Mouse (Mus musculus): ENCODE measurements around the gene Vmn2r5. TPM values are rescaled to one million over a fixed set of nuclear protein-coding genes. Genes with fewer than 3 reads are reported as not detected.
"Not testable (repeated sequence)": the region's sequence is repeated elsewhere in the genome, so short reads cannot be mapped to it uniquely, and the experiment has no call there.

The Vmn2r5 gene
- polyA plus RNA-seq (2015; fragmentation: Nextera tagmentation; extraction: Ambion mirVana): not detected in 2 replicates

DNA sequence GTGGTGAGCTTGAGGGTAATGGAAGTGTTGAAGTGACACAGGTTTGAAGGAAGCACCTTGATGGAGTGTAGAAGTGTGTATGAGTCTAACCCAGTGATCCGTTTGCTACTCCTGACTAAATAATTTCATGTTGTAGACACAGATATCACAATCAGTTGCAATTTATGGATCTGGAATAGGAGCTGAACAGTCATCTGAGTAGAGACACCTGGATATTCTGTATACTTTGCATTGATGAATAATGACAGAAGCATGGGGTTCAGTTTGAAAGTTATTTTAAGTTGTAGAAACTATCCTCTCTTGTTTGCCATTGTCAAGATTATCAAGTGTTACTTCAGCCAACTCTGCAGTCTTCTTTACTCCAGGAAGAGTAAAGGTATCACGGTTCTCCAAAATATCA is at the start of gene Vmn2r5:
TSS of gene Vmn2r5 (minus strand) at position 101 of the 400 bp plus-strand sequence.
- WGBS: no CpG with 5 or more reads among the region's 2 CpGs
- not testable (repeated sequence) for H3K27me3 ChIP-seq (replicated peaks; ENCODE audit: insufficient read depth, low read length); ATAC-seq; H3K4me2 ChIP-seq (replicated peaks; ENCODE audit: low read depth, low read length); H3K9me3 ChIP-seq (ENCODE audit: low read length); H3K36me3 ChIP-seq (ENCODE audit: insufficient read depth, low read length); DNase-seq (ENCODE audit: low spot score); H3K27ac ChIP-seq (ENCODE audit: low read length); H3K4me1 ChIP-seq (ENCODE audit: insufficient read depth, low read depth, low read length); H3K4me3 ChIP-seq (ENCODE audit: low read depth, low read length); H3K9ac ChIP-seq (replicated peaks; ENCODE audit: low read depth)

DNA sequence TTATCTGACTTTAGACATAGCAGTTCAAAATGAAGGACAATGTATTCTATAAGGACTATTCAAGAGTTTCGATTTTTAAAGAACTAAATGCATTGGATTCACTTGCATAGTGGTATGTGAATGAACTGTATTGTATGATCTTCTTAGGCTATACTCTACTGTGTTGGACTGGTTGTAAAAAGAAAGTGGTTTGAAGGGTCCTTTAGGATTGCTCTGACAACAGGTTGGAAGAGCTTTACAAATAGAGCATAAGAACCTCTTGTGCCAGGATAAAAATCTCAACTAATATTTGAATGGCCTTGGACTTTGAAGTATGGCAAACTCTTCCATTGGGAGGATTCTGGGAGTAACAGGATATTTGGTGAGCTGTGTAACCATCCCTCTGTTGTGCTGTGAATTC is 13.9 kb upstream of the Vmn2r5 start:
- DNase-seq (ENCODE audit: low spot score); H3K4me1 ChIP-seq (ENCODE audit: insufficient read depth, low read depth, low read length); H3K27me3 ChIP-seq (replicated peaks; ENCODE audit: insufficient read depth, low read length); H3K9me3 ChIP-seq (ENCODE audit: low read length); H3K36me3 ChIP-seq (ENCODE audit: insufficient read depth, low read length); H3K4me3 ChIP-seq (ENCODE audit: low read depth, low read length); H3K4me2 ChIP-seq (replicated peaks; ENCODE audit: low read depth, low read length); H3K27ac ChIP-seq (ENCODE audit: low read length); H3K9ac ChIP-seq (replicated peaks; ENCODE audit: low read depth): not testable (repeated sequence)
- ATAC-seq: peak; percentile 56
- 38% methylated on average over 1 of the region's 1 CpGs for WGBS

Other genes with a start within 250 kb of the Vmn2r5 start
- not detected in 2 replicates for gene Vmn2r3, start 220.1 kb downstream of the Vmn2r5 start, polyA plus RNA-seq (2015; fragmentation: Nextera tagmentation; extraction: Ambion mirVana)
- not detected in 2 replicates for gene Vmn2r4, start 94.5 kb downstream of the Vmn2r5 start, polyA plus RNA-seq (2015; fragmentation: Nextera tagmentation; extraction: Ambion mirVana)
- not detected in 2 replicates for gene Vmn2r6, start 56.0 kb upstream of the Vmn2r5 start, polyA plus RNA-seq (2015; fragmentation: Nextera tagmentation; extraction: Ambion mirVana)

Data from lung, postnatal 0 days (tissue).